Mouse (Mus musculus): ENCODE data around the gene Lclat1.
A peak's percentile ranks its signal among the peaks of the same experiment; 100 is the strongest.

Gene Lclat1

DNA sequence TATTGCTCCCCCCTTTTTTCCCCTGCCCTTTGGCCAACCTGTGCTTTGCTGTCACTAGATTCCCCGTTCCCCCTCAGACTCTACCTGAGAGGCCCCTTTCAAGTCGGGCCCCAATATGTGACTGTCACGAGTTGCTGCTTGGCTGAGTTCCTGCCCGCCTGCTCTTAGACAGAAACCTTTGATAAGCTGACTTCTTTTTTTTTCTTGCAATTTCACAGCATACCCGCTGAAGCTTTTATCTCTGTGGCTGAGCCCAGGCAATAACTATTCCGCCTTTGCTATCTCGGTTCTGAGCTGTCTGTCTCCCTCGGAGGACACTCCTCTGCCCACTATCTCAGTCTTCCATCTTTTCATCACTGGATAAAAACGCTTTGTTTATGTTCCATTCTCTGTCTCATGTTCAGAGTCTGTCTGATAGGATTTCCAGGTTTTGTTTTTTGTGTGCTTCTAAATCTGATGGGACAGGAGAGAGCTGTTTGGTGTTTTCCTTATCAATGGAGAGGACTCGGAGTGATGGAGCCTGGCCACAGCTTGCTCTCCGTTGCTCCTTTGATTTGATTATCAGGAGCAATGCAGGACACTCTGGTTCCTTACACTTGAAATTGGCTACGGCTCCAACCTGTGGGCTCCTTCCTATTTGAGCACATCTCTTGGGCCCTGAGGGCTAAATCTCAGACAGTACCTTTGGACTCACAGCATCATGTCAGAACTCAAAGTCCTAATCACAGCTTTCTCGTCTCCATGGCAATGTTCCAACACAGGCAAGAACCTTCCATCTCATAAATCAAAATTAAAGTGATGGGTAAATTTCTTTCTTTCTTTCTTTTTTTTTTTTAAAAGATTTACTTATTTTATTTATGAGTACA is 20.5 kb upstream of the Lclat1 start:
- peak; percentile 17 to 60 for DNase-seq (ENCODE audit: inconsistent age in 2 of 2, low spot score in 1 of 2)

DNA sequence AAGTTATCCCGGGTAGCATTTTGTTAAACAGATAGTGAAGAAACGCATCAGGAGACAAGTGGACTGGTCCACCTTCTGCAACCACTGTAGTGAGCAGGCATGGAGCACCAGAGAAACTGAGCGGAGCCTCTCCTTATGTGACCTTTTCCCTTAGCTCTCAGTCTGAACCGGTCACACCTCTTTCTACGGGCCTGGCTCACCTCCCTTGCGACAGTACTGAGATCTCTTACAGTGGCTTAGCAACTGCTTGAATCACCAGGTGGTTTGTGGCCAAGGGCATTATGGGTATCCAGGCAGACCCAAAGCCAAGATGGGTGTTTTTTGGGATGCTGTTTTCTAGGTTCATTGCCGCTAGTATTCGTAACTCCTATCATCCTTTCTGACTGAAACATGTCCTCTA is 16.4 kb upstream of the Lclat1 start:
- DNase-seq (ENCODE audit: inconsistent age in 2 of 2, low spot score in 1 of 2), result no peak

DNA sequence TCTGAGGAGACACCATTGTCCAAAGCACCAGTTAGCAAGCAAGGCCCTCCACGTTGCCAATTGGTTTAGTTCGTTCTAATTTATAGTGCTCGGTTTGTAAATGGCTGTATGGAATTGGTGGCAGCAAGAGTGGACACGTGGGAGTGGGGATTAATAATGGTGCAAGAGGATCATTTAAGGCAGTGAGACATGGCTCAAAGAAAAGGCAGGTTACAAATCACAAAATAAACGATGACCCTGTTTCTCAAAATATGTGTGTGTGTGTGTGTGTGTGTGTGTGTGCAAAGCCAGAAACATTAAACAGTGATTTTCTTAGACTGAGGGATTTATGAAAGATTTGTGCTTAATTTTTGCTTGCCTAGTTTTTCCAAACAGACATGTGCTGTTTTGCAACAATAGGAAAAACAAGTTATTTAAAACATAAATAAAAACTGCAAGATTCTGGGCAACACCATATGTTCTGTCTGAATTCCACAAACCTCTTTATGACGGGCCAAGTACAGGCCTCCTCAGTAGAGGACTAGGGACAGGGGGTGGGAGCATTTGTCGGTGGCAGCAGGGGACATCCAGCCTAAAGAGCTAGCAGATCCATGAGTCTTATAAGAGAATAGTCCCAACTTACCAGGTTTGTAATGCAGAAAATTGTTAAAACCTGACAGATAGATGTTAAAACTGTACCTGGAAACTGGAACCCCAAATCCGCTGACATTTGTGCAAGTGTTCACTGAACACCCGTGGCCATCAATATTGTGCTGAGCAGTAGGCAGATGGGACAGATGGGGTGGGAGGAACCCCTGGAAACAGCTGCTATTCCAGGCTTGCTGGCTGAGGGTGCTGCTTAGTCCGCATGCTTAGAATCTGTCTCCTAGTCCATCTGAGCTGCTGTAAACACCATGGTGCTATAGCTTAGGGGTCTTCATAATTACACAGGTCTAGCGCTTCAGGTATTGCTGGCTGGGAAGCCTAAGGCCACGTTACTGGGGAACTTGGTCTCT is 15.4 kb upstream of the Lclat1 start:
- DNase-seq (ENCODE audit: inconsistent age in 2 of 2, low spot score in 1 of 2), result no peak

DNA sequence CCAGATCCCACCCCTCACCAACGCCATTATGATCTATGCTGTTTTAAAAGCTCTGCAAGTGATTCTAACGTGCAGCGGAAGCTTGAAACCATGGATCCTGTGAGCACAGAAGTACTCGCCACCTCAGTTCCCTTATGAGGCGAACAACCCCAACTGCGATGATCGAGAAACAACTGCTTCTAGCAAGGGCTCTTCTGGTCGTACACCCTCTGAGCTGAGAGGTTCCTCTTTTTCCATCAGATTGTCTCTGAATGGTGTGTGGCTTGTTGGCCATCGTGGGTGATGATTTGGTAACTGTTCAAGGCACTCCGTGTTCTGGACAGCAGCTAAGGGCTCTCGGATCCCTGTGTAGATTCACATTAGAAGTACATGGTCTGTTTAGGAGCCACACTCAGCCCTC is 12.7 kb upstream of the Lclat1 start:
- DNase-seq (ENCODE audit: inconsistent age in 2 of 2, low spot score in 1 of 2), result no peak

DNA sequence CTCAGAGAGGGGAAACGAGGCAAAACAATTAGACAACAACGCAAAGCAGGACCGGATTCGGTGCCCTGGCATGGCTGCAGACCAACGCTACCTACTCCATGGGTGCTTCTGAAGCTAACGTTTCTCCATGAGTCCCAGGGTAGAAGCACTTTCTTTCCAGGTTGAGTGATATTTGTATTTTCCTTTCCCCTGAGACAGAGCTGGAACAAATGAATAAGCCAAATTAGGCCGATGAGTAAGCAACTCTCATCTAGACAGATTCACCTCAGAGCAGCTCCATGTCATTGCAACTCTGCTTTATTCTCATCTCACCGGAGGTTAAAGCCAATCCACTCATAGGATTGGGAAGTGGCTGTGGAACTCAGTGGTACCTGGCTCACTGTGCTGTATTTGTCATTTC is 12.2 kb upstream of the Lclat1 start:
- no peak for DNase-seq (ENCODE audit: inconsistent age in 2 of 2, low spot score in 1 of 2)

DNA sequence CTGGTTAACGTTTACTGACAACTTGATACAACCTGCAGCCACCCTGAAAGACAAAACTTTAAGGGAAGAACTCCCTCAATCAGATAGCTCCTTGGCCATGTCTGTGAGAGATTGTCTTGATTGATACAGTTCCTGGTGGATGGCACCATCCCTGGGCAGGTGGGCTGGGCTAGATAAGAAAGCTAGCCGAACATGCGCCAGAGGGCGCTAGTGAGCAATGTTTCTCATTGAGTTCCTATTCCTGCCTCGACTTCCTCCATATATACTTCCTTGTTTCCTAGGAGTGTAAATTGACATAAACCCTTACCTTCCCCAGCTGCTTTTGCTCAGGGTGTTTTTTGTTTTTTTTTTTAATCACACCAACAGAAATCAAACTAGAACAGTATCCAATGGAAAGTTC is 11.3 kb upstream of the Lclat1 start:
- peak; percentile 48 to 77 for DNase-seq (ENCODE audit: inconsistent age in 2 of 2, low spot score in 1 of 2)

DNA sequence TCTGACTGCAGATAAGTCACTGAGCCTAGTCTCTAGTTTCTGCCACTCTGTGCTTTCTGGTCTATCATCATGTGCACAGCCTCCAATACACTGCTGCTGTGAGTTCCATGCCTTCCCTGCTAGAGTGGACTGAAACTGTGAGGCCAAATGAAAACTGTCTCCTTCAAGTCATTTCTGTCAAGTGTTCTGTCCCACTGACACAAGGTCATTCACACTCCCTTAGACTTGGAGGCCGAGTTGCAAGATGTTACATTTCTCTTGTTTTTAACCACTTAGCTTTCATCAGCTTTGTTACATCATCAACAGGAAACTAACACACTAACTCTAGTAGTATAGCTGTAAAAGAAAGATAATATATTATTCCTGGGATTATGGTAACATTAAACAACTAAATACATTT is 9.1 kb upstream of the Lclat1 start:
- DNase-seq (ENCODE audit: inconsistent age in 2 of 2, low spot score in 1 of 2), result no peak

DNA sequence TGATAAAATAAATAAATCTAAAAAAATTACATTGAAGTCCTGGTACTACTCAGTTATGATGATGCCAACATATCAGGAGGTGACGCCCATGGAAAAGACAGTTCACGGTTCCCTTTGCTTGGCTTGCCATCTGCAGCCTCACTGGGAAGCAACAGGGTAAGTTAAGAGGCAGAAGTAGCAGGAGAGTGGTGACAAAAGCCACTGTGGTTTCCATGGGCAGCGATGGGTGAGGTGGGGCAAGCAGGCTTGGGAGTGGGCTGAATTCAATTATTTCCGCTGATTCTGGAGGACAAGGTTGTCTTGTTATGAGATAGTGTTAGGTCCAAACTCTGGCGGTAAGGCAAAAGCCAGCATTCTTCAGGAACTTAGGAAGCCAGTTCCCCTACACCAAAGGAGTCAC is 7.4 kb upstream of the Lclat1 start:
- DNase-seq (ENCODE audit: inconsistent age in 2 of 2, low spot score in 1 of 2), result no peak

DNA sequence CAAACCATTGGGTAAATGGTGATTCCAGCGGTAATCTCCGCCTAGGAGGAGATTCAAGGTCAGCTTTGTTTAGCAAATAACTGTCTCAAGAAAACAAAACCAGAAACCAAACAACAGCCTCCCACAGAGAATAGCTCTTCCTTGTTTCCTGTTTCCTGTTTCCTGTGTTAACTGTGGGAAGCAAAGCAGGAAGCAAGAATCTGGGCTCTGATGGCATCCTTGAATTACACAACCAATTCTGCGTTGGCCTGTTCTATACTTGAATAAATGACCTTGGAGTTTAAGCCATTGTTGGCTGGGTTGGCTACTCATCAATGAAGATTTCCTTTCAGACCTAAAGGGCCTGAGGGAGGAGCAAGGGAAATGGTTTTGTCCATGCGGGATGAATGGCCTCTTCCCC is 5.2 kb upstream of the Lclat1 start:
- no peak for DNase-seq (ENCODE audit: inconsistent age in 2 of 2, low spot score in 1 of 2)

DNA sequence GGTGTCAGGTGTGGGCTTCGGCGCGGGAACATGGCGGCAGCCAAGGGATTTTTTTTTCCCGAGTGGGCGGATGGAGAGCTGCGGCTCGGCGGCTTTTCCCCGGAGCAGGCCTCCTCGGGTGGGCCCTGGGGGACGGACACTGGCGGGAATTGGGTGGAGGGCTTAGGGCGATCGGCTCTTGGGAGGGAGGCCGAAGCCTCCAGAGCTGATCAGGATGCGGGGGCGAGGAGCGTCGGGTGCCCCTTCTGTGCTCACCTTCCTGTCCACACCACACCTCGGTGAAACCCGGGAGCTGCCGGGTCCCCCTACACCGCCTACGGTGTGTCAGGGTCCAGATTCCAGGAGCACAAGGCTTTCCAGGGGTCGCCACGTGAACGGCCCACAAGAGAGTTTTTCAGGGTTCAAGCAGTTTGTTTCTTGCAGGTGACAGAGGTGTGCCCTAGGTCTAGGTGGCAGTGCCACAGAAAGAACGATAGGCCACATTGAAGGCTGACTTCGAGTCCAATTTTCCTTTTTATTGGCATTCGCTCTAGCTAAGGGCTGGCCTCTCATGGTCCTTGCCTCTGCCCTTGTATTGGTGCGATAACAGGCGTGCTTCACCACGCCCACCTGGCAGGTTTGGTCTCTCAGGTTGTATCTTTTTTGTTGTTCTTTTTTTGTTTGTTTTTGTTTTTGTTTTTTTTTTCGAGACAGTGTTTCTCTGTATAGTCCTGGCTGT is 544 bp downstream of the Lclat1 start:
- peak in 1 of 2 experiments; percentile 54 for DNase-seq (ENCODE audit: inconsistent age in 2 of 2, low spot score in 1 of 2)

DNA sequence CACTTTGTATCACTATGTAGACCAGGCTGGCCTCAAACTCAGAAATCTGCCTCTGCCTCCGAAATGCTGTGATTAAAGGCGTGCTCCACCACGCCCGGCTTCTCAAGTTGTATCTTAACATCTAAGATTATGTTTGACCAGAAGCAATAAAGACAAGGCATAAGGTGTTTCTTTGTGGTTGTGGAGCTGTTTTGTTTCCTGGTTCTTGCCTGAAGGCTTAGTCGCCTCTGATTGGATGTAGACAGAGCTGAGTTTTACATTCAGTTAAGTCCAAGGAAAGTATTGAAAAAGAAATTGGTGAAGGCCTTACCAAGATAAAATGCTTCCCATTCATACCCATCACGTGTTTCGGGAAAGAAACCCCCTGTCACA is 1.1 kb downstream of the Lclat1 start:
- DNase-seq (ENCODE audit: inconsistent age in 2 of 2, low spot score in 1 of 2), result no peak

DNA sequence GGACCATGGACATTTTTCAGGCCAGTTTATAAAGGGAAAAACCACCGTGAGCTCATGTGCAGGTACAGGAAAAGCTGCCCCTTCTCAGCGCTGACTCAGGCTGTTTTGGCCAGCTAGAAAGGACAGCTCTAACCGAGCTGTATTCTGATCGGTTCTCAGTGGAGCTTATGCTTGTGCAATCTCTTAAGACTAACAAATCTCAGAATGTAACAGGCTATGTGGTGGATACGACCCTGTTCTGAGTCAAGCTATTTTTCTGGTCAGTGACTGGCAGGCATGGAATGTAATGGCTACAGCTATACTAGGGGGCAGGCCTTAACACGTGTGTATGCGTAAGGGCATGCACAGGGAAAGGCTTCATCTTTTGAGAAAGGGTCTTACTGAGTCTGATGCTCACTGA is 4.3 kb downstream of the Lclat1 start:
- peak in 1 of 2 experiments; percentile 37 for DNase-seq (ENCODE audit: inconsistent age in 2 of 2, low spot score in 1 of 2)

DNA sequence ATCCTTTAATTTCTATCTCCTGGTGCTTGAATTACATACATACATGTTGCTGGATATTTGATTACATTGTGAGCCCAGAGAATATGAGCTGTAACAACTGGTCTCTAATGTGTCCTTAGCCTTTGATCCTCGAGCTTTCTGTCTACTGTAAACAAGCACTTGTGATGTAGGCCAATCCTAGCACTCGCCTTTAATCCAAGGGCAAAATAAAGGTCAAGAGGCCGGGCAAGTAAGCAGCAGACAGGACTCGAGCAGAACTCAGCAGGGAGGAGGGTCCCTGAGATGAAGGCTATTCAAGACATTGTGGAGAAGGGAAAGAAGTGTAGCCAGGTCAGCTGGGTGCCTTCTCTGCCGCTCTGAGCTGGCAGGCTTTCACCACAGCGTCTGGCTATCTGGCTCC is 4.8 kb downstream of the Lclat1 start:
- peak in 1 of 2 experiments; percentile 62 for DNase-seq (ENCODE audit: inconsistent age in 2 of 2, low spot score in 1 of 2)

DNA sequence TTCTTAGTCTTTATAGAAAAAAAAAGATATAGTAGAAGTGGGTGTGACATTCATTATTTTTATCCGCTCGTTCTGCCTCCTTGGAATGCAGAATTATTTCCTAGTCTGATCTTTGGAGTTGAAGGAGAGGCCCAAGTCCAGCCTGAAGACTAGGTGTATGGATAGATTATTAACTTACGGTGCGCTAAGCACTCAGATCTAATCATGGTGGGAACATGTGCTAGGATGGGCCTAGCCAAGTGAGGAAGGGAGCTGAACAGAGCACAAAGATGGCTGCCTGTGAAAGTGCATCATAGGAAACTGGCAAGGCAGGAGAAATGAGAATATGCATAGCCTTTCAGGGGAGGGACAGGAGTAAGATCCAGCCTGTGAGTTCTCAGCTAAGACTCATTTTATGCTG is 5.4 kb downstream of the Lclat1 start:
- DNase-seq (ENCODE audit: inconsistent age in 2 of 2, low spot score in 1 of 2), result no peak

DNA sequence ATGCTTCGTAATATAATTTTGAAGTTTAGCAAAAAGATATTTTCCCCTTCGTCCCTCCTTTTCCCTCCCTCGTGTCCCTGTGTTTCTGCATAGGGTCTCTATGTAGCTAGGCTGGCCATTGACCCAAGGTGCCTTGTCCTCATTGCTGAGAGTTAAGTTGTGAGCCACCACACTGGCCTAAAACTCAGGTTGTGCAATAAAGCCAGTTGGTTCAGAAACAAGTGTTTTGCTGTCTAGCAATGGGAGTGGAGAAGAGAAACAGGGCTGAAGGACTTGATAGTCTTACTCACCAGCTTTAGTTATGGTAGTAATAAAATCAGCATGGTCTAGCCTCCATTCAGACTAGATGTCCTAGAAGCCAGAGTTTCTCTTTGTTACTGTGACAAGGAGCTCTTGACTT is 10.3 kb downstream of the Lclat1 start:
- DNase-seq (ENCODE audit: inconsistent age in 2 of 2, low spot score in 1 of 2), result no peak

DNA sequence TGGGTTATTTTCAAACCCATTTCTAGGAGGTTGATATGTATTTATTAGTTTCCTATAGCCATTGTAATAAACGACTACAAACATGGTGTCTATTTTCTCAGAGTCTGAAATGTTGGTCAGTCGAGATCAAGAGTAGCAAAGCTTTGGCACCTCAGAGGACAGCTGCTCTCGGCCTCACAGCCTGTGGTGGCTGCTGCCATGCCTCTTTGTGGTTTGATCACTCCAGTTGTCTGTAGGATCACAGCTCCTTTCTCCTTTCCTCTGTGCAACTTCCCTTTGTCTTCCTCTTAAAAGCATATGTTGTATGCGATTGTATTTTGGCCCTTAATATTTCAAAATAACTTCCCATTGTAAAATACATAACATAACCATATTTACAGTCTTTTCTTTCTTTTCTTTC is 10.9 kb downstream of the Lclat1 start:
- no peak for DNase-seq (ENCODE audit: inconsistent age in 2 of 2, low spot score in 1 of 2)

DNA sequence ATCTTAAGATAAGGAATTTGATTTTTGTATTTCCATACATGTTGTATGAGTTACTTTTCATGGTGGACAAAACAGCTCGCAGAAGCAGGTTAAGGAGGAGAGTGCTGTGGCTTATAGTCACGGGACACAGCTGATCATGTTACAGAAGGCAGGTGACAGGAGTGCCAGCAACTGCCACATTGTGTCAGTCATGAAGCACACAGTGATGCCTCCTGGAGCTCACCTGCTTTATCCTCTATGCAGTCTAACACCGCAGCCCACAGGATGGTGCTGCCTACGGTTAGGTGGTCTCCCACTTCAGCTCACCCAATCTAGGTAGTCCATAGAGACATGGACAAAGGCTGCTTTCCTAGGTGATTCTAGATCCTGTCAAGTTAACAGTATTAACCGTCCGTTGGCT is 11.4 kb downstream of the Lclat1 start:
- no peak for DNase-seq (ENCODE audit: inconsistent age in 2 of 2, low spot score in 1 of 2)

DNA sequence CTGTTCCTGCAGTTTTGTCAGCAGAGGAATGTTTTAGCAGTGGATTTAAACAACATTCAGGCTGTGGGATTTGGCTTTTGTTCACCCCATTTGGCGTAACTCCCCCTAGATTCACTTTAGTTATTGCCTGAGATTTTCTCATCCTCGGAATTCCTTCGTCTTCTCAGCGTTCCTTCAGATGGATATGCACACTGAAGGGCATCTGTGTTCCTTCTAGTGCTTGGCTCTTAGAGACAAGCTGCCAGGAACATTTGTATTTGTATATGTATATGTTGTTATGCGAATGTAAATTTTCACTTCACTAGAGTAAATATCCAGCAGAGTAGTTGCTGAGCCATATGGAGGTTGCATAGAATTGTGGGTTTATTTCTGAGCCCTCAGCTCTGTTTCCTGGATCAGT is 12.8 kb downstream of the Lclat1 start:
- no peak for DNase-seq (ENCODE audit: inconsistent age in 2 of 2, low spot score in 1 of 2)

DNA sequence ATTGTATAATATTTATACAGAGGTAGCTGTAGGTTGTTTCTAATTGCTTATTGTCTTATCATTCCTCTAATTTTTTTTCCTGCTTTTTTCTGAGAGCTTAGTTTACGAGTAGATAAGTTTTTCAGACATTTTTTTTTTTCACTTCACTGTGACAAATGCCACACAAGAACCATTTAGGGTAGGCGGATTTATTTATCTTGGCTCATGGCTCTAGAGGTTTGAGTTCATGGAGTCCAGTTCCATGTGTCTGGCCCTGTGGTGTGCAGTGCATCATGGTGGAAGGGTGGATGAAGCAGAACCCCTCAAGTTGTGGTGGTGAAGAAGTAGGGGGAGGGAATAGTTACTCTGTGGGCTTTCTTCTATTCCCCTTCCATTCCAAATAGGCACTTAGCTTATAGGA is 13.9 kb downstream of the Lclat1 start:
- no peak for DNase-seq (ENCODE audit: inconsistent age in 2 of 2, low spot score in 1 of 2)

DNA sequence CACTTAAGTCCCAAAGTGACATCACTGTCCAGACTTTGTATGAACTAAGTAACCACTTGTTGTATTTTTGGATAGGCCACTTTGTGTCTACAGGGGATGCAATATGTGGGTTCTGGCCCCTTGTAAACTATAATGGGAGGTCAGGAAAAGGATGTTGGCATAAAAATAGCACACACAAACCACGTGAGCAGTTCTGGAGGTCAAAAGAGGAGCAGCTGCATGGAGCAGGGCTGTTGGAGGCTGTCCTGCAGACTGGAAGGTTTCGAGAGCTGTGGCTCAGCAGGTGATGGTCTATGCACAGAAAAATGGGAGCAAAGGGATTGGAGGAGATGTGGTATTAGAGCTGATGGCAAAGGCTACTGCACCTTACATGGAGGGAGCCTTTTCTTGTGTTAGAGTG is 18.6 kb downstream of the Lclat1 start:
- peak in 1 of 2 experiments; percentile 33 for DNase-seq (ENCODE audit: inconsistent age in 2 of 2, low spot score in 1 of 2)

DNA sequence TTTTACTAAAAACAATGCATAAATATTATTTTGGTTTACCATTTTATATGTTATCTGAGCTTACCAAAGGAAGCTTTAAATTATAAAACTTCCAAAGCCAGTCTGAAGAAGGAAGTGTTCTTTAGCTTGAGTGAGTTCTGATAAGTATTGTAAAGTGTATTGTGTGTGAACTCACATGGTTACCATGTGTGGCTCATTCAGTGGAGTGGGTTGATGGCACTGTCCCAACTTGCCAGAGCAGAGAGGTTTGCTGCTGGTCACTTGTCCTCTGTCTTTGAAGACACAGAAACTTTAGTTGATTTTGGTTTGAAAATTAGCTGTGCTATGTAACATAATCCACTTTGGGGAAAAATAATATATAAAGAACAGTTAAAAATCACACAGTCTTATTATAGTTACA is 19.1 kb downstream of the Lclat1 start:
- DNase-seq (ENCODE audit: inconsistent age in 2 of 2, low spot score in 1 of 2), result no peak
